Mouse (Mus musculus): Measurements from ENCODE around the gene Ccdc34. TPM values are rescaled to one million over a fixed set of nuclear protein-coding genes. Genes with fewer than 3 reads are reported as not detected.

Gene Ccdc34
- total RNA-seq, 1 experiment: 14.5 TPM

DNA sequence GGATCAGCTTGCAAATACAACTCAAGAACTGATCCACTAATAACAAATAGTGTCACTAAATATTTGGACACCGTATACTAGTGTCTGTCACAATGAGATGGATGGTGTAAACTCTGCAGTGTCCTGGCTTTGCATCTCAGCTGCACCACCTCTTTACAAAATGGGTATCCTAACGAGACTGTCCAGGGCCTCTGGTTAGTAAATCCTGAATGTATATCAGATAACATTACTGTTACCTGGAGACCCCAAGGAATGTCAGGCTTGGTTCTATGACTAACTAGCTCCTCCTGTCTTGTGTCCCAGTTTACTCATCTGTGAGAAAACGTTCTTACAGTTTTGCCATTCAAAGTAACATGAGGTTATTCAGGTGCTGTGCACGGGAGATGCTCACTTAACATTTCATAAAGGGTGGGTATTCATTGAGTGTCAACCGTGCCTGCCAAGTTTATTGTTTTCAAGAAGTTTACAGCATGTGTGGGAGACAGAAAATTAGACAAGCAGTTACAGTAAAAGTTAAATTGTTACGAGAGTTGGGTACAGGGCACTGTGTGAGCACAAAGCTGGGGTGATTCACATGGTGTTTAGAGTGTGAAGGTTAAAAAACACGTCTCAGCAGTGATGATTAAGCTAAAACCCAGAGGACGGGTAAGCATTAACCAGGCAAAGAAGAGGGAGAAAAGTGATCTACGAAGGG, 197.5 kb downstream of the Ccdc34 start:
- Histone ChIP-seq H3K4me1 (ENCODE audit: control insufficient read depth in 2 of 2, insufficient read depth in 2 of 2, low read length in 2 of 2, poor library complexity in 1 of 2) (no peaks in the 10 kb centered on the region), H3K9me3 (ENCODE audit: control insufficient read depth, insufficient read depth, low read depth, low read length) (no peaks in the 10 kb centered on the region), H3K9ac (ENCODE audit: insufficient read depth, low read depth, low read length, poor library complexity, severe bottlenecking) (no peak overlapping the region), H3K27ac (ENCODE audit: insufficient read depth, low read depth, low read length, poor library complexity, severe bottlenecking) (no peak overlapping the region), H3K36me3 (ENCODE audit: control insufficient read depth, insufficient read depth, low read length, poor library complexity, severe bottlenecking) (no peaks in the 10 kb centered on the region), H3K4me3 (ENCODE audit: insufficient read depth in 1 of 2, low read depth in 1 of 2, low read length in 2 of 2, poor library complexity in 1 of 2, severe bottlenecking in 1 of 2) (no peak overlapping the region)
- TF ChIP-seq CHD2 (IDR thresholded peaks at IDR 0.05; ENCODE audit: low read depth, low read length) (no peak), ZC3H11A (IDR thresholded peaks at IDR 0.05; ENCODE audit: borderline replicate concordance, low read depth, low read length) (no peak), ZNF384 (IDR thresholded peaks at IDR 0.05; ENCODE audit: low read depth, low read length) (no peak), MAFK (IDR thresholded peaks at IDR 0.05; ENCODE audit: insufficient read depth, low read depth, low read length) (no peak), HCFC1 (IDR thresholded peaks at IDR 0.05; ENCODE audit: borderline replicate concordance, insufficient read depth, low read length) (no peak)
- in situ Hi-C loops (cut with MboI; ENCODE audit: low sequenced_read_pairs in 2 of 2, unreplicated experiment in 2 of 2): loop anchor here in 1 of 2 experiments (25.0 kb wide), 1 partner anchor 347 kb away; no protein-coding TSS in a partner anchor
- DNase-seq (ENCODE audit: low read depth, low spot score): no peak

DNA sequence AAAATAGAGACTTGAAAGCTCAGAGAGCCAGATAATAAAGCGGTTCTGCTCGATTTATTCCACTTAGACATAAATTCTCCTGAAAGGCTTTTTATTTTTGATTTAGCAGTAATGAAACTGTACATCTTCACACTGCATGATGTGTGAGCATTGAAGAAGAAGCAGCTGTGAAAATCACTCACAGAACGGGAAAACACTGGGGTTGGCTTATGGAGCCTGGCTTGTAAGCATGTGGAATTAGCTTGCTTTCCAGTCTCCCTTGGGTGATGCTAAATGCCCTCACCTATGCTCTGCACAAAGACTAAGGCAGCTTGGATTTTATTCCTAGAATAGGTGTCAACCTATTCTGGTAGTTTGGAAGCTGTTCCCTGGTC, 198.1 kb downstream of the Ccdc34 start:
- no peak for DNase-seq (ENCODE audit: low read depth, low spot score)
- Histone ChIP-seq H3K27ac (ENCODE audit: insufficient read depth, low read depth, low read length, poor library complexity, severe bottlenecking) (no peak overlapping the region), H3K9ac (ENCODE audit: insufficient read depth, low read depth, low read length, poor library complexity, severe bottlenecking) (no peak overlapping the region), H3K4me3 (ENCODE audit: insufficient read depth in 1 of 2, low read depth in 1 of 2, low read length in 2 of 2, poor library complexity in 1 of 2, severe bottlenecking in 1 of 2) (no peak overlapping the region), H3K9me3 (ENCODE audit: control insufficient read depth, insufficient read depth, low read depth, low read length) (no peaks in the 10 kb centered on the region), H3K36me3 (ENCODE audit: control insufficient read depth, insufficient read depth, low read length, poor library complexity, severe bottlenecking) (no peaks in the 10 kb centered on the region), H3K4me1 (ENCODE audit: control insufficient read depth in 2 of 2, insufficient read depth in 2 of 2, low read length in 2 of 2, poor library complexity in 1 of 2) (no peaks in the 10 kb centered on the region)
- in situ Hi-C loops (cut with MboI; ENCODE audit: low sequenced_read_pairs in 2 of 2, unreplicated experiment in 2 of 2): loop anchor here in 1 of 2 experiments (25.0 kb wide), 1 partner anchor 347 kb away; no protein-coding TSS in a partner anchor
- TF ChIP-seq ZNF384 (IDR thresholded peaks at IDR 0.05; ENCODE audit: low read depth, low read length) (no peak), ZC3H11A (IDR thresholded peaks at IDR 0.05; ENCODE audit: borderline replicate concordance, low read depth, low read length) (no peak)

DNA sequence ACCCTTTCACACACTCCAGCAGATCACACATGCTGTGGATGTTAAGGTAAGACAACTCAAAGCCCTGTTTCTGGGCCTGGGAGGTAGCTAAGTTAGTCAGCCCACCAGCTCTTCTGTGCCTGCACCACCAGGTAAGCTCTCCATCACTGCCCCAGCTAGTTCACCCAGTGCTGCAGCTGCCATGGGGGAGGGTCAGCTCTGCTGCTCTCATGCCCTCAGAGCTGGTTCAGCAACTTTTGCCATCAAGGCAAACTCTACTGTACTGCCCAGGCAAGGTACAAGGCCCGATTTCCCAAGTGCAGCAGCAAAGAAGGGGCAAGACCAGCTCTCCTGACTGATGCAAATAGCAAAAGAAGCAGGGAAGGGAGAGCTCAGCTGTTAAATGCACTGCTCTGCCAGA, 202.9 kb downstream of the Ccdc34 start:
- Histone ChIP-seq H3K4me3 (ENCODE audit: insufficient read depth in 1 of 2, low read depth in 1 of 2, low read length in 2 of 2, poor library complexity in 1 of 2, severe bottlenecking in 1 of 2) (no peak overlapping the region), H3K9me3 (ENCODE audit: control insufficient read depth, insufficient read depth, low read depth, low read length) (no peaks in the 10 kb centered on the region), H3K36me3 (ENCODE audit: control insufficient read depth, insufficient read depth, low read length, poor library complexity, severe bottlenecking) (no peaks in the 10 kb centered on the region), H3K9ac (ENCODE audit: insufficient read depth, low read depth, low read length, poor library complexity, severe bottlenecking) (no peak overlapping the region), H3K27ac (ENCODE audit: insufficient read depth, low read depth, low read length, poor library complexity, severe bottlenecking) (no peak overlapping the region), H3K4me1 (ENCODE audit: control insufficient read depth in 2 of 2, insufficient read depth in 2 of 2, low read length in 2 of 2, poor library complexity in 1 of 2) (no peaks in the 10 kb centered on the region)
- in situ Hi-C loops (cut with MboI; ENCODE audit: low sequenced_read_pairs in 2 of 2, unreplicated experiment in 2 of 2): loop anchor here in 1 of 2 experiments (25.0 kb wide), 1 partner anchor 342 kb away; no protein-coding TSS in a partner anchor
- TF ChIP-seq HCFC1 (IDR thresholded peaks at IDR 0.05; ENCODE audit: borderline replicate concordance, insufficient read depth, low read length) (no peak), MAFK (IDR thresholded peaks at IDR 0.05; ENCODE audit: insufficient read depth, low read depth, low read length) (no peak)
- no peak for DNase-seq (ENCODE audit: low read depth, low spot score)

DNA sequence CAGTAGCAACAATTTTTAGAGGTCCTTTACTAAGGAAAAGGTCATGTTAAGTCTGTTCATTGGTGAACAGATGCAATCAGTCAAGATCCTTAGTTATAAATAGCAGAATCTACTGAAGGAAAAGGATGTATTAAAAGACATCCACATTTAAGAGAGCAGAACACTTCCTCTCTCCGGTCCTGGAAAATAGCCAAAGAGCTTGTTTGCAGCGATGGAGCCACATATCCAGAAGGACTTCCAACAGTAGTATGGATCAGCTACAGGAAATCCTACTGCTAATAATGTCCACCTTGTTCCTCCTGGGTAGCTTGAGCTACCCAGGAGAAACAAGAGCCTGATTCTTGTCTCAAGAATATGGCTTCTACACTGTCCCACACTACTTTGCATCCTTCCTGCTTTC, 205.2 kb downstream of the Ccdc34 start:
- H3K4me1 ChIP-seq (ENCODE audit: control insufficient read depth in 2 of 2, insufficient read depth in 2 of 2, low read length in 2 of 2, poor library complexity in 1 of 2): no peaks in the 10 kb centered on the region
- no peaks in the 10 kb centered on the region for H3K36me3 ChIP-seq (ENCODE audit: control insufficient read depth, insufficient read depth, low read length, poor library complexity, severe bottlenecking)
- in situ Hi-C loops (cut with MboI; ENCODE audit: low sequenced_read_pairs in 2 of 2, unreplicated experiment in 2 of 2): loop anchor here in 1 of 2 experiments (25.0 kb wide), 1 partner anchor 340 kb away; no protein-coding TSS in a partner anchor
- no peak overlapping the region for H3K27ac ChIP-seq (ENCODE audit: insufficient read depth, low read depth, low read length, poor library complexity, severe bottlenecking)
- no peak for TF ChIP-seq HCFC1 (IDR thresholded peaks at IDR 0.05; ENCODE audit: borderline replicate concordance, insufficient read depth, low read length)
- no peak for TF ChIP-seq MAFK (IDR thresholded peaks at IDR 0.05; ENCODE audit: insufficient read depth, low read depth, low read length)
- H3K9ac ChIP-seq (ENCODE audit: insufficient read depth, low read depth, low read length, poor library complexity, severe bottlenecking): no peak overlapping the region
- H3K4me3 ChIP-seq (ENCODE audit: insufficient read depth in 1 of 2, low read depth in 1 of 2, low read length in 2 of 2, poor library complexity in 1 of 2, severe bottlenecking in 1 of 2): no peak overlapping the region
- DNase-seq (ENCODE audit: low read depth, low spot score): no peak
- H3K9me3 ChIP-seq (ENCODE audit: control insufficient read depth, insufficient read depth, low read depth, low read length): no peaks in the 10 kb centered on the region

Other genes with a start within 250 kb of the Ccdc34 start
- gene Lin7c, start 127.0 kb upstream of the Ccdc34 start, total RNA-seq (2012; rRNA removed): 64.7 and 71.8 TPM in 2 replicates
- gene Lgr4, start 100.2 kb upstream of the Ccdc34 start, total RNA-seq (2012; rRNA removed): 68.9 and 108 TPM in 2 replicates